Mouse (Mus musculus) right cerebral cortex, postnatal 10 days (tissue): Measurements from ENCODE around the gene Gm9195.

Source experiments
- DNase-seq, 2 experiments: peaks; one replicate each; pipeline ENCODE4 v3.0.0; 2021; ENCODE audit warnings: low spot score in 2 of 2

Gm9195 gene

GRCm38 (mm10) chr14:72491738-72492137 lies at the start of gene Gm9195:
Gene Gm9195 (minus strand): TSS chr14:72491838.
- no peak for DNase-seq

DNA sequence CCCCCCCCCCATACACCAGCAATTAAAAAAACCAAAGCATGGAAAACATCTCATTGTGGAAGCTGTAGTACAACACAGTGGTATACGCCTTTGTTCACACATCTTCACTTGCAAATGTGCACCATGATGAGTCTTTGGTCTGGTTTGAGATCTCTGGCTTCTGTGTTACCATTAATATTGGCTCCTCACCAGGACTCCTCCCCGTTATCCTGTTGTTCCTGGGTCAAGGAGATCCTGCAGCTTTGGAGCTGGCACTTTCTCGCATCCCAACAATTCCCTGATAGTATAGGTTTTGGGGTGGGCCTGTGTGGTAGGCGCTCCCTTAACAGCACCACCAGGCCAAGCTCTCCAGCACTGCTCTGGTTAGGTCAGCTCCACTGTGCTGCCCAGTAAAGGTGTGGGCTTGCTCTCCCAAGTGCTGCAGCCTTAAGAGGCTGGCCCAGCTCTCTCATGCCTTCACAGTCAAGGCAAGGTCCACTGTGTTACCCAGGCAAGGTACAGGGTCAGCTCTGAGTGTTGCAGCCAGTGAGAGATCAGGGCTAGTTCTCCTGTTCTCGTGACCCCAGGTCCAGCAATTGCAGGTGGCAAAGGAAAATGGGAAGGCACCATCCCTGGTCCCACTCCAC lies 44.9 kb upstream of the Gm9195 start:
- no peak for DNase-seq

GRCm38 (mm10) chr14:72533862-72534261 lies 42.2 kb upstream of the Gm9195 start:
- no peak for DNase-seq

- peak; percentile 52 to 64 for DNase-seq
Observed at GRCm38 (mm10) chr14:72532028-72532917, 40.6 kb upstream of the Gm9195 start.

DNA sequence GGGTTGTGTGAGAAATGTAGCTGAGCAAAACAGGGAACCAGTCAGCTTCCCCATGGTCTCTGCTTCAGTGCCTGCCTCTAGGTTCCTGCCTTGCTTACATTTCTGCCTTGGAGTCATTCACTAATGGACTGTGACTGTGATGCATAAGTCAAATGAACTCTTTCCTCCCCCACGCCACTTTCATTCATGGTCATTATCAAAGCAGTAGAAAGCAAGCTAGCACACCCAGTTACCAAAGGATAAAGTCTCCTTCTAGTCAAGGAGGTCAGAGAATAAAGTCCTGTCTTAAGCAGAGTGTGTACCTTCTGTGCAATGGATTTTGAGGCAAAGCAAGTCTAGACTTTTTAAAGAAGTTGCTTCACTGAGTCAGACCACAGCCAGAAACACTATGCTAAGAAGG lies 35.5 kb upstream of the Gm9195 start:
- no peak for DNase-seq

DNA sequence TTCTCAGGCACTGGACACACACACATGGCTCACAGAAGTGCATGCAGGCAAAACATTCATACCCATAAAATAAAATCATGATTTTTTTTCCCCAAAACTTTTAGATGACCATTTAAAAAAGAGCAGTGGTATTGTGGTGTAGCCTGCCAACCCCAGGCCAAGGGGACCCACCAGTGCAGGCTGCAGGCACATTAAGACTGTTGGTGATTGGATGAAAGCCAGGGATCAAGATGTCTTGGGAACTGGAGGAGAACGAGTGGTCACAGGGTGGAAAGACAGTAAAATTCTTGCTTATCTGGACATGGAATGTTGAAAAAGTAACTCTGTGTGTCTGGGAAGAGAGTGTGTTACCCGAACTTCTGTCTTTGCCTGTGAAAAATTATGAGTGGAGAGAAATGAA lies 27.9 kb upstream of the Gm9195 start:
- DNase-seq: no peak

DNA sequence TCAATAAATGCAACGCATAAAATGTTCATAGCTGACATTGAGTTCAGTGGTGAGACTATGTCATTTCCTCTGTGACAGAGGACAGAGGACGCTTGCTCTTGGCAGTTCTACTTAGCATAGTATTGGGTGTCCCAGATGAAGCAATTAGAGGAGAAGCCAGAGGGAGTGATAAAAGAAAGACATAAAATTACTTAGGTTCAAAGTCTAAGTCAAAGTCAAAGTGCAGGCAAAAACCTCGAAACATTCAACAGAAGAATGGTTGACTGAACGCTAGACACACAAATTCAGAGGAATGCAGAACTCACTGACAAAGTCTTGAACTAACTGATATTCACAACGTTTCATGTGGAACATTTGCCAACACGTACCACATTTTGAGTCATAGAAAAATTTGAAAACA lies 27.1 kb upstream of the Gm9195 start:
- no peak for DNase-seq

DNA sequence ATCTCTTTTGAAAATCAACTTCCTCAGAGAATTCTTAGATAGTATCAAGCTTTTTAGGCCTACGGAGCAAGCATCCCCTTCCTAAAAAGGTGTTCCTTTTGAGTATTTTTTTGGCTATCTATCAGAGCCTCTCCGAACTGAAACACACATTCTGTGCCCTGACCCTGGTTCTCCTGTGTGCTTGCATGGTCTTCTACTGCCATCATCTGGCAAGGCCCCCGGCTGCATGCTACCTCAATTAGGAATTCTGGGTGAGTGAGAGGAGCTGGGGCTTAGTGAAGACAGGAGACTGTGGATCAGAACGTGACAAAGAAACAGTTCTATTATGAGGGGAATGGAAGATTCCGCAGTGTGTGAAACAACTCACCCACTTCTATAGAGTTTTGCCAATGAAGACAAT lies 24.7 kb upstream of the Gm9195 start:
- DNase-seq: peak; percentile 63 to 79

- no peak for DNase-seq
Observed at GRCm38 (mm10) chr14:72506723-72507420, 15.2 kb upstream of the Gm9195 start.

DNA sequence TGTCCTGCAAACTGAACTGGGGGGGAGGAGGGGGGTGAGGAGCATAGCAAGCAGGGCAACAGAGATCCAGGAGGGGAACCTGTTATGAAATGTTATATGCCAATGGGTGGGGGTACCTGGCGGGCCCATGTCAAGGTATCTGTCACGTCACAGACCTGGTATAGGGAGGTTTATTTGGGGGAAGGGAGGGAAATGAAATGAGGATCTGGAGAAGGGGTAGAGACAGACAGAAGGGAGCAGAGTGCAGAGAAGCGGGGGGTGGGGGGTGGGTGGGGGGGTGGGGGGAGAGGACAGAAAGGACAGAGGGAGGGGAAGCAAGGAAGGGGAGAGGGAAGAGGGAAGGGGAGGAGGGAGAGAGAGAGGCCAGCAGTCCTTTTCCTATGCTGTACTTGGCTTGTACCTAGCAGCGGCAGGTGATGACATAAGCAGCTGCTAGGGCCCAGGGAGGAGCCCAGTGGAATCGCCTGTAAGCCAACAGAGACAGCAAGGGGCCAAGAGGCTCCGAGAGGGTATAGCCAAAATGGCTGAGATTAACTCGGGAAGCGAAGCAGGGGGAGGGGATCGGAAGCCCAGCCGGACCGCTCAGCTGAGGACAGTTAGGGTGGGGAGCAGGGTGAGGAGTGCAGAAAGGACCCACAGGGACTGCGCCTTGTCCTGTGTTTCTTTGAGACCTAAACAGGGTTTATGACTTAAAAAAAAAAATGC lies 14.5 kb upstream of the Gm9195 start:
- no peak for DNase-seq

- DNase-seq: no peak
Observed at GRCm38 (mm10) chr14:72504985-72505384, 13.3 kb upstream of the Gm9195 start.

- no peak for DNase-seq
Observed at GRCm38 (mm10) chr14:72503241-72503640, 11.6 kb upstream of the Gm9195 start.

DNA sequence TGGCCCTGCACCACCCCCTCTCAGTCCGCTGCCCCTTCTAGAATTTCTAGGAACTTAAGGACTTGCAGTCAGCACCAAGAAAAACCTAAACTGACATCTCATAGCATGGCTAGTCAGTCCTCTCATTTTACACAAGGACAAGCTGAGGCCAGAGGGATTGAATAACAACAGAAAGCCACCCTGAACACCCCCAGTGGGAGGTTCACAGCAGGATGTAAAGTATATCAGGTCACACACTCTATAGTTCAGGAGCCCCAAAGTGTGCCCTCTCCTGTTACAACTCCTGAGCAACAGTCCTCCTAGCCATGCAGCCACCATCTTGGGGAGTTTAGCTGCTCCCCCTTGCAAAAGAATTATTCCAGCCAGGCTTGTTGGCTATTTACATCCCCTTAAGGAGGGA lies 2.1 kb upstream of the Gm9195 start:
- no peak for DNase-seq

DNA sequence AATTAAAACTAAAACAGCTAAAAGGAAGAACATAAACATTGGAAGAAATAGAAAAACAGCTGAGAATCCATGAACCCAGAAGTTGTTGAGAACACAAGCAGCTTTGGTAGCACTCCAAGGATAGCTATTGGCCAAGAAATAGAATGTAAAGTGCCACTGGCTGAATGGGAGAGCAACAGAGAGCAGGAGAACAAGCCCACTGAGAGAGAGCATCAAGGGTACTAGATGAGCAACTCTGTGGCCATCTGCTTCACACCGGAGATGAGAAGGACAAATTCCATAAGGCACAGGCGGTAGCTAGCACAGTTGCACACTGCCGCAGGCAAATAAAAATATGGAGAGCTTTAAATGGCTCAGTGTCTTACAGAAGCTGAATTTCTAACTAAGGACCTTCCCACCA lies 1.3 kb downstream of the Gm9195 start:
- DNase-seq: peak in 1 of 2 experiments; percentile 61

DNA sequence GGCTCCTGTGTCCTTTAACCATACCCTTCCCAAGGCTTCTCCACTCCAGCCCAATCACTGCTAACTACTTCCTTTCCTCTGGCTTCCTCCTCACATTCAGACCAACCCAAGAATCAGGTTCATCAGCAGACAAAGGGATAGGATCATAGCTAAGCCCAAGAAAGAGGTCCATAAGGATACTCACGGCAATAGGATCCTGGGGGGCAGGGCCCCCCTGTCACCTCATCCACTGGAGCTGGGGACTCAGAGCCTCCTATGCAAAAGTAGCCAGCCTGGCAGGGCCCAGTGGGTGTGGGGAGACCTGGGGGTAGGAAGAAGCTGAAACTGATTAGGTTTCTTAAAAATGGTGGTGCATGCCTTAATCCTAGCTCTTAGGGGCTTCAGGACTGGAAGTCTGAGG lies 17.1 kb downstream of the Gm9195 start:
- no peak for DNase-seq

- no peak for DNase-seq
Observed at GRCm38 (mm10) chr14:72468429-72468828, 23.2 kb downstream of the Gm9195 start.

DNA sequence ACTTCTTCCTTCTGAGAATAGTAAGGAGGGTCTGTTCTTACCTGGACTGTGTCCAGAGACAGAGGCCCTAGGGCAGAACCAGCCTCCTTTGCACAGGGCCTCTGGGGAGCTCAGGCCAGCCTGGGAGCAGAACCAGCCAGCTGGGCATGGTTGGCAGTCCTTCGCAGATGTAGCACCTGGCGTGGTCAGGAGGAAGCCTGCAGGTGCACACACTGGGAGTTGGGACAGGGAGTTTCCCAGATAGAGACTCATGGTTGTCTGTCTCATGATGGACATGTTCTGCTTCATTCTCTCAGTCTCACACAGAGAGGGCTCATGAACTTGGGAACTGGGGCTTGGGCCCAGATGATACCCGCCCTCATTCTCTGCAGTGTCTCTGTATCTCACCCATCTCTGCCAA lies 25.3 kb downstream of the Gm9195 start:
- DNase-seq: no peak

DNA sequence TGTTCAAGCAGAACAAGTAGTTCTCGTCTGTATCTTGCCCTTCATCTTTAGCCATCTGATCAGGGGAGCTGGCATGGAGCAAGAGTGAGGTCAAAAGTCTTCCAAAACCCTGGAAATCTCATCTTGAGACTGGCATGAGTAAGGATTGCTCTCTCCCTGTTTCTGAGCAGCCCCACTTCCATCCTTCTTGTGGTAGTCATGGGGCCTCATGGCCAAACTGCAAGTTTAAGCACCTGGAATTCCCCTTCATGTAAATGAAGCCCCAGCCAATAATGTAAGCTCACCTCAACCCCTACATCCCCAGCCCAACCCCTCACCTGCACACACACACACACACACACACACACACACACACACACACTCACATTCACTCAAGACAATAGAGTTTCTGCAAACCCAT lies 30.0 kb downstream of the Gm9195 start:
- DNase-seq: no peak

DNA sequence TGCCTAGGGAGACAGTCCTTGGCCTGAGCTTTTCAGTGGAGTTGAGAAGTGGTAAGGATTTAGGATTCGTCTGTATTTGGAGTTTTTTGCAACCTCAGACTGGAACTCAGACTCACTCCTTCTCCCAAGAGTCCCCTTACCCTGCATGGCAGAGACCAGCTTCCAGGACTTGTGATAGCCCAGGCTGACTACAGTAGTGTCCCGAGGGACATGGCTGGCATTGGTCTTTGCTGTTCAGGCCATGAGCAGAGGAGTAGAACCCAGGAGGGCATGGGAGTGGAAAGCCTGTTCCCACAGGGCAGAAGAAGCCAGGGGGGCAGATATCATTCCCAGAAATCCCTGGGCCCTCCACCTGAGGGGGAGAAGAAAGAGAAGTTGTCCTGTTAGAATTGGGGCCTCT lies 31.3 kb downstream of the Gm9195 start:
- DNase-seq: no peak

GRCm38 (mm10) chr14:72458930-72459329 lies 32.7 kb downstream of the Gm9195 start:
- no peak for DNase-seq

- peak in 1 of 2 experiments; percentile 31 for DNase-seq
Observed at GRCm38 (mm10) chr14:72447141-72448091, 44.2 kb downstream of the Gm9195 start.
